8 mouse cellular contexts compared by ENCODE assay signal in genomic region chr19:58822454-58823200, GRCm38 (mm10). TPM values are rescaled to one million over a fixed set of nuclear protein-coding genes. Genes with fewer than 3 reads are reported as not detected.
A peak's percentile ranks its signal among the peaks of the same experiment; 100 is the strongest.
DNase-seq lines count a peak whose midpoint lies in the region.
"Had no signal": no experiment of that assay in that cellular context is flagged by ENCODE, and none has a peak within 500 bp of the region (broad histone marks: within the 10 kb centered on the region; RNA-seq: fewer than 3 reads in every experiment).

No protein-coding gene starts in this region.

- 77% methylated on average over 20 of the region's 20 CpGs for WGBS in hindbrain, embryonic 10.5 days

- H3K27me3 ChIP-seq in hindbrain, embryonic 10.5 days (ENCODE audit: insufficient read depth, poor library complexity, severe bottlenecking): no peaks in the 10 kb centered on the region; the same call in 1 of the 2 replicates

- H3K4me3 ChIP-seq in hindbrain, embryonic 10.5 days: no peak overlapping the region

- peaks cover 25% of the 10 kb centered on the region for H3K36me3 ChIP-seq in hindbrain, embryonic 10.5 days

- DNase-seq in adrenal gland, adult (ENCODE audit: inconsistent age in 2 of 2, low spot score in 1 of 2): peak; percentile 82 to 94
- peak; percentile 84 for DNase-seq in adrenal gland, postnatal 25 days
- DNase-seq in gastrocnemius, adult 18-20 months (ENCODE audit: low spot score): peak; percentile 92
- DNase-seq in hindbrain, embryonic 10.5 days (ENCODE audit: low spot score): peak; percentile 16
- DNase-seq in left cerebral cortex, adult 18-20 months (ENCODE audit: low spot score in 2 of 2): peak; percentile 75 to 85
- DNase-seq in right cerebral cortex, postnatal 36 days (ENCODE audit: low spot score in 2 of 2): peak; percentile 75 to 83
- no peak for DNase-seq in spleen, adult 18-20 months

- peak overlapping the region; percentile 60 for H3K27ac ChIP-seq in hindbrain, embryonic 10.5 days

- peaks cover 25% of the 10 kb centered on the region for H3K4me1 ChIP-seq in hindbrain, embryonic 10.5 days (replicated peaks)

- no peaks in the 10 kb centered on the region for H3K9me3 ChIP-seq in hindbrain, embryonic 10.5 days

RNA-seq across cellular contexts. Expression of gene 1700019N19Rik, which starts 28.4 kb away (rescaled TPM):
- not detected in 2 replicates for total RNA-seq in adrenal gland, postnatal 25 days (2021)
- not detected for total RNA-seq in gastrocnemius, adult 18-20 months (2021)
- 0.16 TPM in 1 of 2 replicates, not detected in the other for polyA plus RNA-seq in hindbrain, embryonic 10.5 days (2016; fragmentation: Nextera tagmentation; extraction: Ambion mirVana)
- under 1 TPM in 1 of 2 experiments, not detected in 1; 0.84 TPM for total RNA-seq in left cerebral cortex, adult 18-20 months (2021)
- polyA plus RNA-seq: intestine, embryonic 14.5 days had no signal

Comparison
In these comparisons a context has a peak if more than half of its experiments do, and no peak if none do; other contexts are left out.
1. DNase-seq: peak in adrenal gland, adult (2 of 2), adrenal gland, postnatal 25 days (single experiment), gastrocnemius, adult 18-20 months (single experiment), hindbrain, embryonic 10.5 days (single experiment), left cerebral cortex, adult 18-20 months (2 of 2) and right cerebral cortex, postnatal 36 days (2 of 2); none in spleen, adult 18-20 months (0 of 2).